Mouse (Mus musculus) lung, adult 2 months (tissue): ENCODE measurements around the gene Olfr1412. TPM values are rescaled to one million over a fixed set of nuclear protein-coding genes. Genes with fewer than 3 reads are reported as not detected.
A peak's percentile ranks its signal among the peaks of the same experiment; 100 is the strongest.

ENCODE experiments used
- DNase-seq: peaks from one replicate; pipeline ENCODE4 v3.0.0; 2022
- H3K4me1 ChIP-seq: fragments of 200-500 bp; 2 replicates; pipeline ENCODE4 v1.6.1; 2011; ENCODE audit warnings: low read length; ENCODE audit not compliant: control insufficient read depth, insufficient read depth
- H3K4me3 ChIP-seq: fragments of 200-500 bp; replicated peaks from 2 replicates; pipeline ENCODE3; 2011; ENCODE audit warnings: low read depth, mild to moderate bottlenecking, control low read depth, low read length; ENCODE audit errors: extremely low read depth
- CTCF ChIP-seq: fragments of 200-500 bp; IDR thresholded peaks from 2 replicates; pipeline ENCODE4 v1.5.1; 2011; ENCODE audit warnings: mild to moderate bottlenecking, low read length, control low read depth; ENCODE audit not compliant: insufficient read depth
- POLR2A ChIP-seq: fragments of 200-500 bp; IDR thresholded peaks from 2 replicates; pipeline ENCODE4 v1.6.1; 2011; ENCODE audit warnings: low read depth, mild to moderate bottlenecking, control low read depth, low read length, borderline replicate concordance; ENCODE audit errors: extremely low read depth
- WGBS: fragments of 180-500 bp; shearing (Covaris S2); methylation state at CpG from one replicate; pipeline ENCODE4 v1.1.7; 2018; 5-methylcytosine and 5-hydroxymethylcytosine counted together
- polyA plus RNA-seq: library from polyadenylated mRNA; depleted of rRNA; stranded (reverse); fragments of >200 nt; gene quantifications from 2 replicates; pipeline ENCODE4 v1.2.3, GENCODE M21; 2012; rRNA removed

Gene Olfr1412
- polyA plus RNA-seq = not detected in 2 replicates

GRCm38 (mm10) chr1:92585479-92585878, at the start of gene Olfr1412:
Olfr1412 (plus strand) TSS chr1:92585779.
- DNase-seq = no peak
- no peaks in the 10 kb centered on the region for H3K4me1 ChIP-seq
- TF ChIP-seq POLR2A (no peak), CTCF (no peak)
- 92% methylated on average over 2 of the region's 2 CpGs for WGBS
- H3K4me3 ChIP-seq = no peak within 1 kb of the TSS

GRCm38 (mm10) chr1:92536972-92537371, 48.6 kb upstream of the Olfr1412 start:
- no peak for TF ChIP-seq POLR2A
- no peak for TF ChIP-seq CTCF
- no peak for DNase-seq
- no peak overlapping the region for H3K4me3 ChIP-seq
- H3K4me1 ChIP-seq = no peaks in the 10 kb centered on the region
- WGBS = 30% methylated on average over 5 of the region's 5 CpGs

- WGBS = 34% methylated on average over 2 of the region's 2 CpGs
- DNase-seq = no peak
- TF ChIP-seq CTCF = no peak
- TF ChIP-seq POLR2A = no peak
- no peaks in the 10 kb centered on the region for H3K4me1 ChIP-seq
- H3K4me3 ChIP-seq = no peak overlapping the region
Measured at GRCm38 (mm10) chr1:92539071-92539470, 46.5 kb upstream of the Olfr1412 start.

GRCm38 (mm10) chr1:92545929-92546328, 39.6 kb upstream of the Olfr1412 start:
- WGBS = 70% methylated on average over 2 of the region's 2 CpGs

GRCm38 (mm10) chr1:92571022-92571421, 14.6 kb upstream of the Olfr1412 start, which contains the start of gene Olfr1413:
Olfr1413 (plus strand) TSS chr1:92571322.
- no peak for DNase-seq
- Histone ChIP-seq H3K4me3 (no peak within 1 kb of the TSS), H3K4me1 (no peaks in the 10 kb centered on the region)
- TF ChIP-seq POLR2A = no peak
- TF ChIP-seq CTCF = no peak
- WGBS = 88% methylated on average over 3 of the region's 3 CpGs

More at GRCm38 (mm10) chr1:92545929-92546328, 39.6 kb upstream of the Olfr1412 start:
- Histone ChIP-seq H3K4me1 (no peaks in the 10 kb centered on the region), H3K4me3 (no peak overlapping the region)
- TF ChIP-seq CTCF (no peak), POLR2A (no peak)
- no peak for DNase-seq

- Histone ChIP-seq H3K4me3 (no peak within 1 kb of the TSS), H3K4me1 (no peaks in the 10 kb centered on the region)
- TF ChIP-seq CTCF = no peak
- no peak for TF ChIP-seq POLR2A
- no peak for DNase-seq
Measured at GRCm38 (mm10) chr1:92594111-92594510, 8.5 kb downstream of the Olfr1412 start, which contains the start of gene Olfr1411. Olfr1411 (plus strand) TSS chr1:92594411.

GRCm38 (mm10) chr1:92596019-92596418, 10.4 kb downstream of the Olfr1412 start:
- H3K4me1 ChIP-seq = no peaks in the 10 kb centered on the region
- 74% methylated on average over 3 of the region's 3 CpGs for WGBS
- no peak for TF ChIP-seq CTCF
- TF ChIP-seq POLR2A = no peak
- no peak for DNase-seq
- no peak overlapping the region for H3K4me3 ChIP-seq

- Histone ChIP-seq H3K4me1 (no peaks in the 10 kb centered on the region), H3K4me3 (no peak within 1 kb of the TSS)
- no peak for DNase-seq
- TF ChIP-seq CTCF (no peak), POLR2A (no peak)
- WGBS = 88% methylated on average over 1 of the region's 1 CpGs
Measured at GRCm38 (mm10) chr1:92605482-92605881, 19.9 kb downstream of the Olfr1412 start, which contains the start of gene Olfr1410. Olfr1410 (plus strand) TSS chr1:92605782.

GRCm38 (mm10) chr1:92607711-92608110, 22.1 kb downstream of the Olfr1412 start:
- Histone ChIP-seq H3K4me1 (no peaks in the 10 kb centered on the region), H3K4me3 (no peak overlapping the region)
- TF ChIP-seq POLR2A (no peak), CTCF (no peak)
- 73% methylated on average over 4 of the region's 4 CpGs for WGBS
- no peak for DNase-seq

GRCm38 (mm10) chr1:92611008-92611407, 25.4 kb downstream of the Olfr1412 start:
- 4% methylated on average over 5 of the region's 5 CpGs for WGBS
- TF ChIP-seq CTCF (peak; percentile 81), POLR2A (no peak)
- no peak overlapping the region for H3K4me3 ChIP-seq
- DNase-seq = peak; percentile 28
- no peaks in the 10 kb centered on the region for H3K4me1 ChIP-seq

GRCm38 (mm10) chr1:92613175-92613574, 27.6 kb downstream of the Olfr1412 start:
- TF ChIP-seq POLR2A = no peak
- no peak for TF ChIP-seq CTCF
- H3K4me3 ChIP-seq = no peak overlapping the region
- no peak for DNase-seq
- H3K4me1 ChIP-seq = no peaks in the 10 kb centered on the region
- WGBS = 54% methylated on average over 4 of the region's 4 CpGs
